Mouse (Mus musculus) gastrocnemius, postnatal 4 days (tissue): Measurements from ENCODE around the gene Sema4d. TPM values are rescaled to one million over a fixed set of nuclear protein-coding genes. Genes with fewer than 3 reads are reported as not detected.

Experiments used
- DNase-seq, 2 experiments: peaks; one replicate each; pipeline ENCODE4 v3.0.0; 2021 to 2022; ENCODE audit warnings: low spot score in 2 of 2, mixed read lengths in 2 of 2
- microRNA-seq: library from miRNA; unstranded; fragments of <30 nt; microRNA quantifications from one replicate; pipeline ENCODE4 v1.2.0, GENCODE M21; 2021
- total RNA-seq, 2 experiments: library from RNA; stranded (reverse); gene quantifications; 2 replicates each; pipeline ENCODE4 v1.2.3; 2021

Gene Sema4d
- total RNA-seq, 2 experiments from 2014 or later = 75.1 to 92.5 TPM

DNA sequence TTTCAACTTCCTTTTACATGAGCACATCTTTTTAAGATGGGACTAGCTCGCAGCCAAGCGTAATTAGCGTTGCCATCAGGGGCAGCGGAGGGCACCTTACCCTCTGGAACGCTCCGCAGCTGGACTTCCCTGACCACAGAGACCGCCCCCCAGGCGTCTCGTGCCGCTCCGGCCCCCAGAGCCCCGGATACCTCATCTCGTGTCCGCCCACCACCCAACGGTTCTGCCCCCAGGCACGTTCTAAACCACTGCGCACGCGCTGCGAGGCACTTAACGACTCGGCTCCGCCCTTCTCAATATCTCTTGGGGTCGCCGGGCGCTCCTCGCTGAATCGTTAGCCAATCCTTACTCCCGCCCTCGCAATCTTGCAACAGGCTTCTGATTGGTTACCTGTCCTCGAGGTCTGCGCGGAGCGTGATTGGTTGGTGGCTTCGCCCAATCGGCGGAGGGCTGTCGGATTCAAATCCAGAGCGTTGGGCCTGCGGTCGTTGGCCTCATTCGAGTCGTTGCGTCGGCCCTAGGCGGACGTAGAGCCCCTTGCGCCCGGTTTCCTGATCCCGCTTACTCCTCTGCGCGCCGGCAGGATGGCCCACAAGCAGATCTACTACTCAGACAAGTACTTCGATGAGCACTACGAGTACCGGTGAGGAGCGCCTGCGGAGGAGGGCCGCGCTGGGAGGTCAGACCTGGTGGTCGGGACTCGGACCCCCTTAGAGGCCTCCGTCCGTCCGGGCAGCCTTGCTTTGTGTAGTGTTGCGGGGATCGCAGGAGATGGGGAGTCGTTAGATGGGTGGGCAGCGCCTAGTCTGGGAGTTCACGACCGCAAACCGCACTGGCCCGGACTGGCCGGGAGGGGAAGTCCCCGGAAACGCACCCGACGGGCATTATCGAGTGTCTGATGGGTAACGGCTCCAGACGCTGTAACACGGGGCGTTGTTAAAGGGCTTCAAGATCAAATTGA lies 148.4 kb downstream of the Sema4d start, which contains the start of gene Cks2:
Gene Cks2 (plus strand): TSS at position 404 of the 961 bp plus-strand sequence.
- peak; percentile 85 to 96 for DNase-seq

DNA sequence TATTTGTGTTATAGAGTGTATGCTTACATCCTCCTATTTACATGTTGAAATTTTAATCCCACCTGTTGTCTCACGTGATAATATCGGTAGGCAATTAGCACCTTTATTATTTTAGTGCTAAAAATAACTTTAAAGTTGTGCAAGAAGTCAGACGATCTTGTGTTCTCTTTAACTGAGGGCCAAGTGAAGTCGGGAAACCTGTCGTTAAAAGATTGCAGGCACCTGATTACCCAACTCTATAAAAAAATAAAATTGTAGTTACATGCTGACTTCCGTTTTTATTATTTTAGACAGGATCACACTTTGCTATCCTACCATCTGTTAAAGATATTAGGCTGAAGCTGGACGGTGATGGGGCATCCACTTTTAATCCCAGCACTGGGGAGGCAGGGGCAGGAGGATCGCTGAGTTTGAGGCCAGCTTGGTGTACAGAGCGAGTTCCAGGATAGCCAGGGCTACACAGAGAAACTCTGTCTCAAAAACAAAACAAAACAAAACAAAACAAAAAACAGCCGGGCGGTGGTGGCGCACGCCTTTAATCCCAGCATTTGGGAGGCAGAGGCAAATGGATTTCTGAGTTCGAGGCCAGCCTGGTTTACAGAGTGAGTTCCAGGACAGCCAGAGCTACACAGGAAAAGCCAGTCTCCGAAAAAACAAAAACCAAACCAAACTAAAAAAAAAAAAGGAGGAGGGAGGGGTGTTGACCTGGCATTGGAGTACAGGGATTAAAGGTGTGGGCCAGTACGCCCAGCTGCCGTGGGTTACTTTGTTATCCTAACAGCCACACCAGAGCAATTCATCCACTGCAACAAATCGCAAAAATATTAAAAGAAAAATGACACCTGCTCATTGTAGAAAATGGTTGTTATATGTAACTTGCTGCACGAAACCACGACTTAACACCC lies 149.4 kb downstream of the Sema4d start:
- DNase-seq = no peak

DNA sequence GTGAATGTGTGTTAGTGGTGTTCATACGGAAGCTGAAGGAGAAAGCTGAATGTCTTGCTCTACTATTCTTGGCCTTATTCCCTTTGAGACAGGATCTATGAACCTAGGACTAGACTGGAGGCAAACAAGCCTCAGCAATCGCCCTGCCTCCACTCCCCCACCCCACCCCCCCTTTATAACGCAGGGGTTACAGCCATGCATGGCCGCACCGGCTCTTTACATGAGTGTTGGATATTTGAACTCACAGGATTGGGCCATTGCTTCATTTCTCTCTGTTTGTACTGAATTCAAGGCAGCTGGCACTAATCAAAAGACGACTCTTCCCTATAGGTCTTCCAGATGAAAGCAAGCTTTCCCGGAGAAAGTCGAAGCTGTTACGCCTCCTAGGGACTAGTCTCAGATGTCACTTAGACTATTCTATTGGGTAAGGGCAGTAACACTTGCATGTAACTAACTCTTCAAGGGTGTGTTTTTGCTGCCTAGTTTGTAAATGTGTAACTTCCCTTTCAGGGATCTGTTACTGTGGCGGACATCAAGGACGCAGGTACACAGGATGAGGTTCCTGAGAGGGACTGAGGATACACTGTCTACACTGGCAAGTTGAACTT lies 151.3 kb downstream of the Sema4d start:
- DNase-seq = no peak

DNA sequence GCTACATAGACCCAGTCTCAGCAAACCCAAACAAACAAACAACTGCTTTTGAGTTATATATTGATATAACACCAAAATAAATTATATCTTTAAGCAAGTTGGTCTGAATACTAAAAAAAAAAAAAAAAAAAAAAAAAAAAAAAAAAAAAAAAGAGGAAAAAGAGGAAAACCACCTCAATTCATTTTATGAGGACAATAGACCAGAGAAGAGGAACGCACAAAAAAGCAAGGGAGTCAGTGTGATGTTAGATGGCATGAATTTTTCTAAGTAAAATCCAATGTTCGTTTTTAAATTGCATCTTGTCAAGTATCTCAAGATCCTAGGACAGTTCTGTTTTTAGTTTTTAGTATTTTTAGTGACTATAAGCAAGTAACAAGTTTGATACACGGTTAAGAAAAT lies 152.1 kb downstream of the Sema4d start:
- no peak for DNase-seq

DNA sequence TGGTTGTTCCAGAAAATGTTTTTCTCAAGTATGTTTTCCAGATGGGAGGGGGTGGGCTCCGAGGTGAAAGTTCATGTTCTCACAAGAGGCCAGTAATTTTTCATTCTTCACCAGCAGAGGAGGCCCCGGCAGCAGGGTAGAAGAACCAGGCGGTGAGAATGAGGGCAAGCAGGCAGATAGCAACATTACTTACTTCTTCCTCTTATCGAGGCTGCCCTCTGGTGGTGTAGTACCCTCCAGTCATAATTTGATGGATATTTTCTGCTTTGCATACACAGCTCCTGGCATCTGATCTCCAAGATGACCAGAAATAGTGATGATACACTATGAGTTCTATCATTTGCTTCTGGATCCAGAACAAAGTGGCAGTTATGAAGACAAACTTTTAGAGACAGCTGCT lies 154.6 kb downstream of the Sema4d start:
- DNase-seq = no peak

Small RNA genes lying within 50 kb of the gene (microRNA-seq; reads per million reads assigned to microRNA genes)
- gene Gm23566 = not detected

Other genes with a start within 250 kb of the Sema4d start
- gene Shc3, start 224.3 kb downstream of the Sema4d start, total RNA-seq = 1 to 10 TPM; 3.8 to 3.9 TPM
- 10 to 100 TPM; 22.3 to 26.5 TPM for gene Cks2, start 148.5 kb downstream of the Sema4d start, total RNA-seq
- 10 to 100 TPM; 14.9 to 17.6 TPM for gene Secisbp2, start 142.1 kb downstream of the Sema4d start, total RNA-seq
- gene Gadd45g, start 52.9 kb upstream of the Sema4d start, total RNA-seq = 10 to 100 TPM; 11.6 to 13.3 TPM